Mouse (Mus musculus) neutrophil, adult 5-6 weeks (primary cell): ENCODE measurements around the gene Tvp23b. TPM values are rescaled to one million over a fixed set of nuclear protein-coding genes. Genes with fewer than 3 reads are reported as not detected.

Experiments
- ATAC-seq: fragments of 151-379, 151-347 bp; 2 replicates; pipeline ENCODE4 v1.8.0; 2017; ENCODE audit warnings: mild to moderate bottlenecking, moderate TSS enrichment; ENCODE audit not compliant: insufficient number of reproducible peaks, poor library complexity, low FRiP score, severe bottlenecking; ENCODE audit errors: extremely low read depth
- total RNA-seq: library from RNA; stranded (forward); fragments of 200-1000 nt; gene quantifications from 2 replicates; pipeline ENCODE4 v1.2.3, GENCODE M21; 2017

Gene Tvp23b
- total RNA-seq, 1 experiment from 2014 or later: 19.2 TPM

GRCm38 (mm10) chr11:62885323-62885722, 6.1 kb downstream of the Tvp23b start:
- no peak for ATAC-seq

- no peak for ATAC-seq
Observed at GRCm38 (mm10) chr11:62890796-62891195, 11.5 kb downstream of the Tvp23b start.

- no peak for ATAC-seq
Observed at GRCm38 (mm10) chr11:62891763-62892162, 12.5 kb downstream of the Tvp23b start.

- peak; percentile 64; the same call in 1 of the 2 replicates for ATAC-seq
Observed at GRCm38 (mm10) chr11:62901699-62902323, 22.6 kb downstream of the Tvp23b start.

- no peak for ATAC-seq
Observed at GRCm38 (mm10) chr11:62903871-62904495, 24.7 kb downstream of the Tvp23b start.

- ATAC-seq: no peak
Observed at GRCm38 (mm10) chr11:62909720-62910306, 30.6 kb downstream of the Tvp23b start.

- no peak for ATAC-seq
Observed at GRCm38 (mm10) chr11:62911362-62911761, 32.1 kb downstream of the Tvp23b start.

- no peak for ATAC-seq
Observed at GRCm38 (mm10) chr11:62913141-62913540, 33.9 kb downstream of the Tvp23b start.

GRCm38 (mm10) chr11:62914532-62914931, 35.3 kb downstream of the Tvp23b start:
- ATAC-seq: no peak

- ATAC-seq: no peak
Observed at GRCm38 (mm10) chr11:62915486-62915885, 36.2 kb downstream of the Tvp23b start.

- ATAC-seq: no peak
Observed at GRCm38 (mm10) chr11:62916765-62917164, 37.5 kb downstream of the Tvp23b start.

GRCm38 (mm10) chr11:62919946-62920742, 40.9 kb downstream of the Tvp23b start:
- no peak for ATAC-seq

- ATAC-seq: no peak
Observed at GRCm38 (mm10) chr11:62920743-62921050, 41.4 kb downstream of the Tvp23b start.

- ATAC-seq: no peak
Observed at GRCm38 (mm10) chr11:62921052-62921977, 42.1 kb downstream of the Tvp23b start.

- no peak for ATAC-seq
Observed at GRCm38 (mm10) chr11:62924091-62924761, 45.0 kb downstream of the Tvp23b start.

- ATAC-seq: no peak
Observed at GRCm38 (mm10) chr11:62929799-62930198, 50.5 kb downstream of the Tvp23b start.

- no peak for ATAC-seq
Observed at GRCm38 (mm10) chr11:62930574-62930973, 51.3 kb downstream of the Tvp23b start.

GRCm38 (mm10) chr11:62931141-62931540, 51.9 kb downstream of the Tvp23b start:
- no peak for ATAC-seq
